18 mouse cellular contexts compared by ENCODE assay signal in genomic region chr13:32831505-32832273, GRCm38 (mm10). TPM values are rescaled to one million over a fixed set of nuclear protein-coding genes. Genes with fewer than 3 reads are reported as not detected.
A peak's percentile ranks its signal among the peaks of the same experiment; 100 is the strongest.
DNase-seq lines count a peak whose midpoint lies in the region; ATAC-seq and TF ChIP-seq lines count a peak whose summit lies in the region.
"Had no signal": no experiment of that assay in that cellular context is flagged by ENCODE, and none has a peak within 500 bp of the region (broad histone marks: within the 10 kb centered on the region; RNA-seq: fewer than 3 reads in every experiment).

No protein-coding gene starts in this region.

- TF ChIP-seq CTCF in gastrocnemius, adult 2 months (IDR thresholded peaks at IDR 0.05): no peak

- ATAC-seq in liver, embryonic 16.5 days (ENCODE audit: low read depth): no peak
- no peak for ATAC-seq in liver, embryonic 11.5 days (replicated peaks; ENCODE audit: low FRiP score)
- peak; percentile 76; the same call in 1 of the 2 replicates for ATAC-seq in intestine, embryonic 14.5 days (replicated peaks; ENCODE audit: low FRiP score, low TSS enrichment, low read depth)
- ATAC-seq: forebrain, embryonic 14.5 days; midbrain, embryonic 16.5 days had no signal

- H3K9ac ChIP-seq in liver, embryonic 16.5 days (ENCODE audit: low read depth, low read length): no peak overlapping the region
- no peak overlapping the region for H3K9ac ChIP-seq in liver, embryonic 11.5 days (ENCODE audit: low read depth, low read length)
- no peak overlapping the region for H3K9ac ChIP-seq in intestine, embryonic 14.5 days (ENCODE audit: low read length)
- H3K9ac ChIP-seq: hindbrain, embryonic 15.5 days; limb, embryonic 12.5 days; lung, embryonic 15.5 days; neural tube, embryonic 12.5 days had no signal

- no peak overlapping the region for H3K4me2 ChIP-seq in liver, embryonic 16.5 days (ENCODE audit: low read depth, low read length)
- H3K4me2 ChIP-seq in liver, embryonic 11.5 days: no peak overlapping the region
- no peak overlapping the region for H3K4me2 ChIP-seq in intestine, embryonic 14.5 days (ENCODE audit: low read length)
- H3K4me2 ChIP-seq: hindbrain, embryonic 15.5 days; limb, embryonic 12.5 days; lung, embryonic 15.5 days; neural tube, embryonic 12.5 days had no signal

- H3K9me3 ChIP-seq in liver, embryonic 16.5 days (replicated peaks; ENCODE audit: control insufficient read depth, low read length): no peaks in the 10 kb centered on the region
- H3K9me3 ChIP-seq in liver, embryonic 11.5 days (ENCODE audit: control insufficient read depth, low read length): no peaks in the 10 kb centered on the region
- no peaks in the 10 kb centered on the region for H3K9me3 ChIP-seq in intestine, embryonic 14.5 days (ENCODE audit: control insufficient read depth, low read length)
- H3K9me3 ChIP-seq: hindbrain, embryonic 15.5 days; limb, embryonic 12.5 days; lung, embryonic 15.5 days; neural tube, embryonic 12.5 days had no signal

- no peak overlapping the region for H3K4me3 ChIP-seq in liver, embryonic 16.5 days (ENCODE audit: low read depth, low read length)
- H3K4me3 ChIP-seq in liver, embryonic 11.5 days (ENCODE audit: low read depth, low read length): no peak overlapping the region
- no peak overlapping the region for H3K4me3 ChIP-seq in intestine, embryonic 14.5 days (ENCODE audit: low read depth, low read length)
- H3K4me3 ChIP-seq in gastrocnemius, adult 2 months: no peak overlapping the region
- H3K4me3 ChIP-seq: heart, adult 2 months; hindbrain, embryonic 15.5 days; limb, embryonic 12.5 days; lung, embryonic 15.5 days; neural tube, embryonic 12.5 days had no signal

- H3K27me3 ChIP-seq in liver, embryonic 16.5 days (ENCODE audit: control insufficient read depth, insufficient read depth, low read depth, low read length): no peaks in the 10 kb centered on the region
- H3K27me3 ChIP-seq in liver, embryonic 11.5 days (replicated peaks; ENCODE audit: control insufficient read depth, insufficient read depth, low read length): no peaks in the 10 kb centered on the region
- no peaks in the 10 kb centered on the region for H3K27me3 ChIP-seq in intestine, embryonic 14.5 days (replicated peaks; ENCODE audit: control insufficient read depth, insufficient read depth, low read length)
- H3K27me3 ChIP-seq: hindbrain, embryonic 15.5 days; limb, embryonic 12.5 days; lung, embryonic 15.5 days; neural tube, embryonic 12.5 days had no signal

- intact Hi-C loops in gastrocnemius, adult 2 months (cut with DNase I): no loop called here

- H3K4me1 ChIP-seq in liver, embryonic 16.5 days (ENCODE audit: control insufficient read depth, low read depth, low read length): no peaks in the 10 kb centered on the region; the same call in 1 of the 2 replicates
- no peaks in the 10 kb centered on the region for H3K4me1 ChIP-seq in liver, embryonic 11.5 days (replicated peaks; ENCODE audit: control insufficient read depth, insufficient read depth, low read length)
- no peaks in the 10 kb centered on the region for H3K4me1 ChIP-seq in intestine, embryonic 14.5 days (replicated peaks; ENCODE audit: control insufficient read depth, insufficient read depth, low read length)
- H3K4me1 ChIP-seq: hindbrain, embryonic 15.5 days; limb, embryonic 12.5 days; lung, embryonic 15.5 days; neural tube, embryonic 12.5 days had no signal

- DNase-seq in liver, embryonic 11.5 days (ENCODE audit: low spot score): no peak
- DNase-seq in T-cell, adult 2 months (ENCODE audit: low spot score): peak; percentile 22
- no peak for DNase-seq in intestine, embryonic 14.5 days (ENCODE audit: low spot score)
- DNase-seq in spleen, adult 18-20 months: peak; percentile 57 to 70
- no peak for DNase-seq in gastrocnemius, adult 2 months
- no peak for DNase-seq in left cerebral cortex, adult 9 months (ENCODE audit: low spot score in 2 of 2)
- DNase-seq: heart, postnatal 10 days; kidney, postnatal 14 days; thymus, adult 2 months had no signal

- WGBS in liver, embryonic 16.5 days (ENCODE audit: insufficient replicate concordance): 39% methylated on average over 3 of the region's 3 CpGs
- WGBS in liver, embryonic 11.5 days: 75% methylated on average over 3 of the region's 3 CpGs
- 60% methylated on average over 3 of the region's 3 CpGs for WGBS in intestine, embryonic 14.5 days

- no peaks in the 10 kb centered on the region for H3K36me3 ChIP-seq in liver, embryonic 16.5 days (ENCODE audit: control insufficient read depth, insufficient read depth)
- H3K36me3 ChIP-seq in liver, embryonic 11.5 days (ENCODE audit: control insufficient read depth, insufficient read depth, low read length): no peaks in the 10 kb centered on the region
- no peaks in the 10 kb centered on the region for H3K36me3 ChIP-seq in intestine, embryonic 14.5 days (ENCODE audit: control insufficient read depth, insufficient read depth, low read length)
- H3K36me3 ChIP-seq: hindbrain, embryonic 15.5 days; limb, embryonic 12.5 days; lung, embryonic 15.5 days; neural tube, embryonic 12.5 days had no signal

- peak overlapping the region; percentile 52; the same call in 1 of the 2 replicates for H3K27ac ChIP-seq in liver, embryonic 16.5 days (ENCODE audit: low read length)
- no peak overlapping the region for H3K27ac ChIP-seq in liver, embryonic 11.5 days (ENCODE audit: low read depth, low read length)
- H3K27ac ChIP-seq in intestine, embryonic 14.5 days (ENCODE audit: low read depth): peak overlapping the region; percentile 36
- H3K27ac ChIP-seq in gastrocnemius, adult 2 months: no peak overlapping the region
- H3K27ac ChIP-seq: heart, adult 2 months; hindbrain, embryonic 15.5 days; limb, embryonic 12.5 days; lung, embryonic 15.5 days; neural tube, embryonic 12.5 days had no signal

RNA-seq across cellular contexts. Expression of gene Serpinb1a, which starts 19.3 kb away (rescaled TPM):
- 39.6 and 41.9 TPM in 2 replicates for polyA plus RNA-seq in liver, embryonic 16.5 days (2015; fragmentation: Nextera tagmentation; extraction: Ambion mirVana)
- polyA plus RNA-seq in liver, embryonic 11.5 days (2014; fragmentation: Nextera tagmentation; extraction: Ambion mirVana): 10.1 and 11.0 TPM in 2 replicates
- 62.5 and 81.2 TPM in 2 replicates for polyA plus RNA-seq in intestine, embryonic 14.5 days (2014; fragmentation: Nextera tagmentation; extraction: Ambion mirVana)
- total RNA-seq in gastrocnemius, adult 2 months (2021): 1 to 10 TPM; 3.7 to 4.0 TPM

RNA-seq across cellular contexts. Expression of gene D930007J09Rik, which starts 29.0 kb away (rescaled TPM):
- polyA plus RNA-seq in liver, embryonic 16.5 days (2015; fragmentation: Nextera tagmentation; extraction: Ambion mirVana): not detected in 2 replicates
- polyA plus RNA-seq in liver, embryonic 11.5 days (2014; fragmentation: Nextera tagmentation; extraction: Ambion mirVana): not detected in 2 replicates
- not detected in 2 replicates for polyA plus RNA-seq in intestine, embryonic 14.5 days (2014; fragmentation: Nextera tagmentation; extraction: Ambion mirVana)
- total RNA-seq in gastrocnemius, adult 2 months (2021): not detected
- total RNA-seq: adrenal gland, postnatal 36 days; heart, adult 2 months had no signal
- polyA plus RNA-seq: forebrain, embryonic 14.5 days; heart, adult 2 months; hindbrain, embryonic 15.5 days; limb, embryonic 12.5 days; lung, embryonic 15.5 days; midbrain, embryonic 16.5 days; neural tube, embryonic 12.5 days; thymus, adult 2 months had no signal

RNA-seq across cellular contexts. Expression of gene Wrnip1, which starts 29.9 kb away (rescaled TPM):
- polyA plus RNA-seq in liver, embryonic 16.5 days (2015; fragmentation: Nextera tagmentation; extraction: Ambion mirVana): 7.5 and 7.8 TPM in 2 replicates
- 19.9 and 23.1 TPM in 2 replicates for polyA plus RNA-seq in liver, embryonic 11.5 days (2014; fragmentation: Nextera tagmentation; extraction: Ambion mirVana)
- polyA plus RNA-seq in intestine, embryonic 14.5 days (2014; fragmentation: Nextera tagmentation; extraction: Ambion mirVana): 16.7 and 20.7 TPM in 2 replicates
- 1 to 10 TPM; 5.2 to 8.5 TPM for total RNA-seq in gastrocnemius, adult 2 months (2021)

RNA-seq across cellular contexts. Expression of gene Mylk4, which starts 47.9 kb away (rescaled TPM):
- 0.09 and 0.41 TPM in 2 replicates for polyA plus RNA-seq in liver, embryonic 16.5 days (2015; fragmentation: Nextera tagmentation; extraction: Ambion mirVana)
- polyA plus RNA-seq in liver, embryonic 11.5 days (2014; fragmentation: Nextera tagmentation; extraction: Ambion mirVana): 0.10 and 0.12 TPM in 2 replicates
- not detected in 2 replicates for polyA plus RNA-seq in intestine, embryonic 14.5 days (2014; fragmentation: Nextera tagmentation; extraction: Ambion mirVana)
- total RNA-seq in gastrocnemius, adult 2 months (2021): 1,000 to 10,000 TPM in 1 of 2 experiments, 100 to 1,000 TPM in 1; 466 to 1,631 TPM
- total RNA-seq: adrenal gland, postnatal 36 days had no signal
- polyA plus RNA-seq: forebrain, embryonic 14.5 days had no signal

Comparison
In these comparisons a context has a peak if more than half of its experiments do, and no peak if none do; other contexts are left out.
1. H3K27ac ChIP-seq: peak in liver, embryonic 16.5 days (single experiment) and intestine, embryonic 14.5 days (single experiment); none in liver, embryonic 11.5 days (single experiment) and gastrocnemius, adult 2 months (single experiment).
2. DNase-seq: peak in T-cell, adult 2 months (single experiment) and spleen, adult 18-20 months (2 of 2); none in liver, embryonic 11.5 days (single experiment), intestine, embryonic 14.5 days (single experiment), gastrocnemius, adult 2 months (single experiment) and left cerebral cortex, adult 9 months (0 of 2).